In the genomic region with DNA sequence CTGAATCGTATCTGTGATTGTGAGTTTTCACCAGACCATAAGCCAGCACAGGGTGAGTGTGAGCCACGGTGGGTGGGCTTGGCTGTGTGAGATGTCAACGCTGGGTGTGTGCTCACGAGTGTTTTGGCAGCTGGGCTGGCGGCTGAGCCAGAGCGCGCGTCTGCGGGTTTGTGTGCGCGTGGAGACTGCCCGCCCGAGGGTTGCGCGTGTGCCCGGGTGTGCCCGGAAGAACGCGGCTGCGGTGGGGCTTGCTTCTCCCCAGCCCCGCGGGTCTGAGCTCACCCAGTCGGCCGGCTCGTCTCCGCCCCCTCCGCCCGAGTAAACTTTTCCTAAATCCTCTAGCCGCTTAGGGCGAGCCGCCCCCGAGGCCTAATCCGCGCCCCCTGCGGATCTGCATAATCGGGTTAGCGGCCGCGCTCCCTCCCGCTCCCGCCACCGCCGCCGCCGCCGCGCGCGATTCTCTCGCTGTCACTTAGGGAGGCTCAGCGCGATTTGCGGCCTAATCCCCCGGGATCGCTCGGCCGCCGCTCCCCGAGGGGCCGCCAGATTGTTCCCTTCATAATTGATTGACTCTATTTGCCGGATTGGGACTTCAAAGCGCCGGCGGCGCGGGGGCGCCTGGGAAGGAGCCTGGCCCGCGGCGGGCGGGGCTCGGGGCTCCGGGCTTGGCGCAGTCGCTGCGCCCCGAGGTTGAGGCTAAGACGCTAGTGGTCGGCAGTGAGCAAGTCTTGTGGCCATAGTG, we compare ENCODE assay signal across 8 mouse cellular contexts. TPM values are rescaled to one million over a fixed set of nuclear protein-coding genes. Genes with fewer than 3 reads are reported as not detected.
DNase-seq lines count a peak whose midpoint lies in the region; ATAC-seq lines count a peak whose summit lies in the region.

No protein-coding gene starts in this region.

- intact Hi-C loops in heart, postnatal 14 days (cut with DNase I) = no loop called here

- DNase-seq in A20 (ENCODE audit: low read depth, low spot score) = peak; percentile 85
- DNase-seq in embryo, embryonic 10.5 days (ENCODE audit: low spot score) = peak; percentile 84
- peak; percentile 30 to 41 for DNase-seq in heart, postnatal 14 days
- DNase-seq in layer of hippocampus, postnatal 10 days (ENCODE audit: low spot score in 2 of 2) = peak; percentile 46 to 67
- peak; percentile 38 for DNase-seq in lung, postnatal 14 days
- peak; percentile 46 for DNase-seq in ovary, postnatal 36 days (ENCODE audit: low spot score)
- no peak for DNase-seq in gastrocnemius, postnatal 25 days

- ATAC-seq in CD4-positive, CD25-positive, alpha-beta regulatory T cell, adult 4 months = peak; percentile 47

RNA-seq across cellular contexts. Expression of gene Dmbx1, which starts 23.1 kb away (rescaled TPM):
- polyA plus RNA-seq in CD4-positive, CD25-positive, alpha-beta regulatory T cell, adult 4 months (2017; shearing (Covaris generic)) = not detected
- not detected for total RNA-seq in heart, postnatal 14 days (2021)
- total RNA-seq in layer of hippocampus, postnatal 10 days (2021) = under 1 TPM; 0.18 to 0.34 TPM
- total RNA-seq in gastrocnemius, postnatal 25 days (2021) = not detected

RNA-seq across cellular contexts. Expression of gene Faah, which starts 54.9 kb away (rescaled TPM):
- 10 to 100 TPM; 48.1 to 85.6 TPM for polyA plus RNA-seq in CD4-positive, CD25-positive, alpha-beta regulatory T cell, adult 4 months (2017; shearing (Covaris generic))
- total RNA-seq in heart, postnatal 14 days (2021) = under 1 TPM; 0.53 to 0.78 TPM
- total RNA-seq in layer of hippocampus, postnatal 10 days (2021) = 100 to 1,000 TPM in 1 of 2 experiments, 10 to 100 TPM in 1; 86.6 to 108 TPM
- total RNA-seq in gastrocnemius, postnatal 25 days (2021) = under 1 TPM; 0.35 to 0.46 TPM

Comparison
In these comparisons a context has a peak if more than half of its experiments do, and no peak if none do; other contexts are left out.
1. RNA of gene Faah, which starts 54.9 kb away (total RNA-seq): 86.6 to 108 TPM in layer of hippocampus, postnatal 10 days; 0.53 to 0.78 TPM in heart, postnatal 14 days and 0.35 to 0.46 TPM in gastrocnemius, postnatal 25 days; every median in the first group is over 10 times any median in the second.